Mouse (Mus musculus) hindbrain, postnatal 0 days (tissue): Measurements from ENCODE around the gene Trub1. TPM values are rescaled to one million over a fixed set of nuclear protein-coding genes. Genes with fewer than 3 reads are reported as not detected.

Experiments
- ATAC-seq: fragments of 200-750 bp; cut with Nextera tagmentation; 2 replicates; pipeline ENCODE4 v1.8.0; 2017; ENCODE audit warnings: mild to moderate bottlenecking, moderate TSS enrichment, moderate library complexity
- DNase-seq: peaks from one replicate; pipeline ENCODE4 v3.0.0-alpha.2; 2015; ENCODE audit warnings: low spot score
- H3K27ac ChIP-seq: fragments of 300-500 bp; sonication (generic); 2 replicates; pipeline ENCODE4 v1.5.1; 2014; ENCODE audit warnings: mild to moderate bottlenecking
- H3K27me3 ChIP-seq: fragments of 300-500 bp; sonication (generic); 2 replicates; pipeline ENCODE4 v1.6.1; 2014; ENCODE audit warnings: low read length, mixed read lengths; ENCODE audit not compliant: insufficient read depth
- H3K36me3 ChIP-seq: fragments of 300-500 bp; sonication (generic); 2 replicates; pipeline ENCODE4 v1.6.1; 2014; ENCODE audit warnings: low read length, mixed read lengths; ENCODE audit not compliant: insufficient read depth
- H3K4me1 ChIP-seq: fragments of 300-500 bp; sonication (generic); 2 replicates; pipeline ENCODE4 v1.6.1; 2014; ENCODE audit warnings: antibody characterized with exemption, low read length, mixed read lengths; ENCODE audit not compliant: insufficient read depth
- H3K4me2 ChIP-seq: fragments of 300-500 bp; sonication (generic); 2 replicates; pipeline ENCODE4 v1.6.1; 2014; ENCODE audit warnings: low read depth, mild to moderate bottlenecking, low read length, moderate library complexity, mixed read lengths
- H3K4me3 ChIP-seq: fragments of 300-500 bp; sonication (generic); 2 replicates; pipeline ENCODE4 v1.5.1; 2014; ENCODE audit warnings: low read length
- H3K9ac ChIP-seq: fragments of 300-500 bp; sonication (generic); replicated peaks from 2 replicates; pipeline ENCODE4 v1.6.1; 2014; ENCODE audit warnings: mild to moderate bottlenecking, low read length, moderate library complexity, mixed read lengths
- H3K9me3 ChIP-seq: fragments of 300-500 bp; sonication (generic); 2 replicates; pipeline ENCODE4 v1.6.1; 2016; ENCODE audit warnings: low read length, mixed read lengths
- CTCF ChIP-seq: IDR thresholded peaks from 2 replicates; pipeline ENCODE4 v1.5.1; 2016; ENCODE audit warnings: antibody characterized with exemption, control low read depth, low read depth
- WGBS: fragments of 180-500 bp; shearing (Covaris S2); extraction: QIAGEN DNeasy Blood & Tissue Kit; methylation state at CpG from one replicate; pipeline ENCODE4 v1.1.7; 2014; 5-methylcytosine and 5-hydroxymethylcytosine counted together
- polyA plus RNA-seq: library from polyadenylated mRNA; unstranded; fragments of >200 nt; fragmentation: Nextera tagmentation; extraction: Ambion mirVana; gene quantifications from 2 replicates; pipeline ENCODE4 v1.2.1, GENCODE M21; 2015
- total RNA-seq: library from RNA; depleted of rRNA; stranded (reverse); fragments of >200 nt; gene quantifications from 2 replicates; pipeline ENCODE4 v1.2.3, GENCODE M21; 2014

The Trub1 gene
- total and polyA plus RNA-seq, 2 experiments from 2014 or later, result 12.7 to 14.0 TPM

- no peak for TF ChIP-seq CTCF
- no peak overlapping the region for H3K27ac ChIP-seq
Measured at GRCm38 (mm10) chr19:57487051-57487658, 34.4 kb downstream of the Trub1 start.

GRCm38 (mm10) chr19:57489527-57489926, 36.8 kb downstream of the Trub1 start:
- Histone ChIP-seq H3K9ac (no peak overlapping the region), H3K36me3 (no peaks in the 10 kb centered on the region), H3K27ac (no peak overlapping the region), H3K4me2 (no peak overlapping the region), H3K9me3 (no peaks in the 10 kb centered on the region), H3K4me3 (no peak overlapping the region), H3K4me1 (no peaks in the 10 kb centered on the region), H3K27me3 (no peaks in the 10 kb centered on the region)
- ATAC-seq, result no peak
- no peak for TF ChIP-seq CTCF
- DNase-seq, result no peak
- 88% methylated on average over 7 of the region's 7 CpGs for WGBS

More at GRCm38 (mm10) chr19:57487051-57487658, 34.4 kb downstream of the Trub1 start:
- Histone ChIP-seq H3K4me2 (no peak overlapping the region), H3K9me3 (no peaks in the 10 kb centered on the region), H3K36me3 (no peaks in the 10 kb centered on the region), H3K4me1 (no peaks in the 10 kb centered on the region), H3K9ac (no peak overlapping the region), H3K27me3 (no peaks in the 10 kb centered on the region), H3K4me3 (no peak overlapping the region)
- ATAC-seq (no peak), DNase-seq (no peak)
- WGBS, result 72% methylated on average over 13 of the region's 13 CpGs

- Histone ChIP-seq H3K36me3 (no peaks in the 10 kb centered on the region), H3K4me3 (no peak overlapping the region), H3K9me3 (no peaks in the 10 kb centered on the region), H3K4me1 (no peaks in the 10 kb centered on the region), H3K9ac (no peak overlapping the region), H3K4me2 (no peak overlapping the region), H3K27ac (no peak overlapping the region), H3K27me3 (no peaks in the 10 kb centered on the region)
- WGBS, result 20% methylated on average over 8 of the region's 8 CpGs
- ATAC-seq (no peak), DNase-seq (peak; percentile 31)
- TF ChIP-seq CTCF, result no peak
Measured at GRCm38 (mm10) chr19:57491030-57491429, 38.3 kb downstream of the Trub1 start.

- H3K36me3 ChIP-seq, result no peaks in the 10 kb centered on the region
- no peaks in the 10 kb centered on the region for H3K4me1 ChIP-seq
- H3K9me3 ChIP-seq, result no peaks in the 10 kb centered on the region
- DNase-seq (no peak), ATAC-seq (no peak)
- H3K27me3 ChIP-seq, result no peaks in the 10 kb centered on the region
- no peak for TF ChIP-seq CTCF
- no peak overlapping the region for H3K27ac ChIP-seq
- H3K4me2 ChIP-seq, result no peak overlapping the region
- WGBS, result 88% methylated on average over 5 of the region's 5 CpGs
- no peak overlapping the region for H3K4me3 ChIP-seq
- no peak overlapping the region for H3K9ac ChIP-seq
Measured at GRCm38 (mm10) chr19:57494020-57494419, 41.3 kb downstream of the Trub1 start.

GRCm38 (mm10) chr19:57498110-57498743, 45.5 kb downstream of the Trub1 start:
- no peak for ATAC-seq
- no peak for TF ChIP-seq CTCF
- H3K36me3 ChIP-seq, result no peaks in the 10 kb centered on the region
- 85% methylated on average over 10 of the region's 10 CpGs for WGBS
- DNase-seq, result no peak
- no peak overlapping the region for H3K9ac ChIP-seq
- no peak overlapping the region for H3K27ac ChIP-seq
- H3K27me3 ChIP-seq, result no peaks in the 10 kb centered on the region
- no peaks in the 10 kb centered on the region for H3K4me1 ChIP-seq
- H3K9me3 ChIP-seq, result no peaks in the 10 kb centered on the region
- no peak overlapping the region for H3K4me2 ChIP-seq
- H3K4me3 ChIP-seq, result no peak overlapping the region

GRCm38 (mm10) chr19:57498884-57499410, 46.2 kb downstream of the Trub1 start:
- no peak overlapping the region for H3K9ac ChIP-seq

GRCm38 (mm10) chr19:57500254-57500653, 47.5 kb downstream of the Trub1 start:
- TF ChIP-seq CTCF, result no peak
- no peak for ATAC-seq
- no peak overlapping the region for H3K4me2 ChIP-seq
- H3K4me1 ChIP-seq, result no peaks in the 10 kb centered on the region
- DNase-seq, result no peak
- no peak overlapping the region for H3K4me3 ChIP-seq
- no peak overlapping the region for H3K9ac ChIP-seq
- H3K27me3 ChIP-seq, result no peaks in the 10 kb centered on the region
- H3K9me3 ChIP-seq, result no peaks in the 10 kb centered on the region
- H3K36me3 ChIP-seq, result no peaks in the 10 kb centered on the region
- WGBS, result 97% methylated on average over 5 of the region's 5 CpGs
- H3K27ac ChIP-seq, result no peak overlapping the region

More at GRCm38 (mm10) chr19:57498884-57499410, 46.2 kb downstream of the Trub1 start:
- TF ChIP-seq CTCF, result no peak
- DNase-seq, result no peak
- Histone ChIP-seq H3K4me2 (no peak overlapping the region), H3K27ac (no peak overlapping the region), H3K4me1 (no peaks in the 10 kb centered on the region), H3K36me3 (no peaks in the 10 kb centered on the region), H3K27me3 (no peaks in the 10 kb centered on the region), H3K4me3 (no peak overlapping the region), H3K9me3 (no peaks in the 10 kb centered on the region)
- no peak for ATAC-seq
- WGBS, result 67% methylated on average over 6 of the region's 6 CpGs
